Mouse (Mus musculus): ENCODE measurements around the gene Satb1.

GRCm38 (mm10) chr17:51829436-51829835 is 3.7 kb downstream of the Satb1 start:
- no peak for TF ChIP-seq EP300 (IDR thresholded peaks at IDR 0.05)
- no peak for TF ChIP-seq CTCF (IDR thresholded peaks at IDR 0.05)

All from lung, postnatal 0 days (tissue).